Mouse (Mus musculus): ENCODE data around the gene Mblac2. TPM values are rescaled to one million over a fixed set of nuclear protein-coding genes. Genes with fewer than 3 reads are reported as not detected.

Gene Mblac2
- total and polyA plus RNA-seq, 3 experiments: 0.13 to 0.71 (median 0.42) TPM

GRCm38 (mm10) chr13:81761566-81762186 lies 50.5 kb downstream of the Mblac2 start:
- Histone ChIP-seq H3K27ac (ENCODE audit: insufficient read depth, low read depth) (no peak overlapping the region), H3K9me3 (replicated peaks; ENCODE audit: low read length) (no peaks in the 10 kb centered on the region), H3K27me3 (replicated peaks) (no peaks in the 10 kb centered on the region), H3K4me1 (ENCODE audit: control insufficient read depth in 1 of 2, insufficient read depth in 2 of 2) (peaks cover 0 to 3% of the 10 kb centered on the region in 2 experiments; a peak in 2 of 4 replicates), H3K36me3 (replicated peaks in 1 of 2; ENCODE audit: control insufficient read depth in 1 of 2, insufficient read depth in 1 of 2, low read length in 1 of 2) (no peaks in the 10 kb centered on the region), H3K4me2 (ENCODE audit: insufficient read depth, low read depth, poor library complexity, severe bottlenecking) (peak overlapping the region; percentile 87), H3K79me2 (replicated peaks; ENCODE audit: control insufficient read depth, extremely low read depth, insufficient read depth, poor library complexity, severe bottlenecking) (no peaks in the 10 kb centered on the region), H3K4me3 (replicated peaks in 1 of 3; ENCODE audit: low read depth in 2 of 3, low read length in 2 of 3, poor library complexity in 1 of 3) (no peak overlapping the region), H3K9ac (ENCODE audit: insufficient read depth, low read depth) (no peak overlapping the region)
- DNase-seq (ENCODE audit: extremely low read depth): peak; percentile 46
- dilution Hi-C loops (cut with MboI; ENCODE audit: extremely low pct_ligation_motif_present, extremely low pct_unique_long_range_greater_than_20kb, low sequenced_read_pairs) (no loop called here), in situ Hi-C loops (cut with MboI; ENCODE audit: low pct_ligation_motif_present, low pct_unique_long_range_greater_than_20kb, low sequenced_read_pairs) (loop anchor here (10.0 kb wide), 1 partner anchor 317 kb away; no protein-coding TSS in a partner anchor)
- TF ChIP-seq SMC3 (IDR thresholded peaks at IDR 0.05; ENCODE audit: low read depth, low read length) (peak; percentile 52), JUND (conservative IDR thresholded peaks at IDR 0.05; ENCODE audit: low read depth, low read length) (no peak), MYC (IDR thresholded peaks at IDR 0.05; ENCODE audit: low read depth, low read length) (0 out of 2 replicates have a peak, but pooled peaks have one; percentile 24), CTCF (conservative IDR thresholded peaks at IDR 0.05 in 1 of 2, IDR thresholded peaks at IDR 0.05 in 1 of 2; ENCODE audit: low read depth in 2 of 2, low read length in 2 of 2) (peak in 1 of 2 experiments; percentile 80; a peak in 2 of 4 replicates), RAD21 (IDR thresholded peaks at IDR 0.05; ENCODE audit: low read depth, low read length) (peak; percentile 78), TBP (conservative IDR thresholded peaks at IDR 0.05; ENCODE audit: low read depth, low read length) (no peak), JUN (IDR thresholded peaks at IDR 0.05; ENCODE audit: insufficient read depth, low read depth, low read length) (no peak; the same call in 1 of the 2 replicates), TCF12 (IDR thresholded peaks at IDR 0.05; ENCODE audit: low read depth, low read length) (no peak), ZNF384 (IDR thresholded peaks at IDR 0.05; ENCODE audit: low read depth, low read length) (0 out of 2 replicates have a peak, but pooled peaks have one; percentile 13), NRF1 (IDR thresholded peaks at IDR 0.05; ENCODE audit: low read depth, low read length) (no peak), MAFK (IDR thresholded peaks at IDR 0.05; ENCODE audit: insufficient replicate concordance, low read length) (no peak), MEF2A (IDR thresholded peaks at IDR 0.05; ENCODE audit: borderline replicate concordance, low read depth, low read length) (no peak), USF1 (IDR thresholded peaks at IDR 0.05; ENCODE audit: low read depth, low read length) (no peak), POLR2A (IDR thresholded peaks at IDR 0.05; ENCODE audit: low read depth, low read length) (no peak), POLR2AphosphoS2 (IDR thresholded peaks at IDR 0.05; ENCODE audit: low read depth, low read length) (no peak), SIN3A (IDR thresholded peaks at IDR 0.05; ENCODE audit: low read length) (0 out of 2 replicates have a peak, but pooled peaks have one; percentile 38), ELF1 (IDR thresholded peaks at IDR 0.05; ENCODE audit: low read depth, low read length) (no peak), ZKSCAN1 (IDR thresholded peaks at IDR 0.05; ENCODE audit: borderline replicate concordance, low read depth, low read length) (no peak), IRF4 (IDR thresholded peaks at IDR 0.05; ENCODE audit: low read depth, low read length) (no peak), USF2 (conservative IDR thresholded peaks at IDR 0.05; ENCODE audit: low read depth, low read length) (no peak), PAX5 (IDR thresholded peaks at IDR 0.05; ENCODE audit: low read length) (no peak), ZMIZ1 (IDR thresholded peaks at IDR 0.05; ENCODE audit: low read depth, low read length) (no peak), UBTF (IDR thresholded peaks at IDR 0.05; ENCODE audit: low read depth, low read length) (no peak), KAT2A (IDR thresholded peaks at IDR 0.05; ENCODE audit: insufficient replicate concordance, low read length) (no peak), EP300 (IDR thresholded peaks at IDR 0.05; ENCODE audit: low read length) (no peak), BHLHE40 (IDR thresholded peaks at IDR 0.05; ENCODE audit: low read depth, low read length) (no peak), E2F4 (IDR thresholded peaks at IDR 0.05; ENCODE audit: insufficient replicate concordance, low read depth, low read length) (0 out of 2 replicates have a peak, but pooled peaks have one; percentile 22), HCFC1 (IDR thresholded peaks at IDR 0.05; ENCODE audit: low read depth, low read length) (no peak), MAZ (IDR thresholded peaks at IDR 0.05; ENCODE audit: low read depth, low read length) (no peak), CHD1 (IDR thresholded peaks at IDR 0.05; ENCODE audit: low read depth, low read length) (no peak)
